18 mouse cellular contexts compared by ENCODE assay signal in genomic region chr6:28813057-28813456, GRCm38 (mm10). TPM values are rescaled to one million over a fixed set of nuclear protein-coding genes. Genes with fewer than 3 reads are reported as not detected.
"Had no signal": no experiment of that assay in that cellular context is flagged by ENCODE, and none has a peak within 500 bp of the region (broad histone marks: within the 10 kb centered on the region; RNA-seq: fewer than 3 reads in every experiment).

No protein-coding gene starts in this region.

- H3K9ac ChIP-seq: kidney, embryonic 15.5 days; limb, embryonic 12.5 days; liver, embryonic 13.5 days; liver, postnatal 0 days; lung, embryonic 15.5 days; midbrain, embryonic 15.5 days; neural tube, embryonic 12.5 days had no signal

- H3K27me3 ChIP-seq: kidney, embryonic 15.5 days; limb, embryonic 12.5 days; liver, embryonic 13.5 days; lung, embryonic 15.5 days; midbrain, embryonic 15.5 days; neural tube, embryonic 12.5 days had no signal

- ATAC-seq: intestine, embryonic 16.5 days; liver, postnatal 0 days; midbrain, embryonic 15.5 days had no signal

- H3K4me3 ChIP-seq: kidney, embryonic 15.5 days; limb, embryonic 12.5 days; liver, embryonic 13.5 days; lung, embryonic 15.5 days; midbrain, embryonic 15.5 days; neural tube, embryonic 12.5 days had no signal

- H3K4me2 ChIP-seq: kidney, embryonic 15.5 days; limb, embryonic 12.5 days; liver, embryonic 13.5 days; lung, embryonic 15.5 days; midbrain, embryonic 15.5 days; neural tube, embryonic 12.5 days had no signal

- H3K27ac ChIP-seq: kidney, embryonic 15.5 days; limb, embryonic 12.5 days; liver, embryonic 13.5 days; lung, embryonic 15.5 days; macrophage; midbrain, embryonic 15.5 days; neural tube, embryonic 12.5 days had no signal

- H3K4me1 ChIP-seq: limb, embryonic 12.5 days; lung, embryonic 15.5 days had no signal

- H3K9me3 ChIP-seq: kidney, embryonic 15.5 days; limb, embryonic 12.5 days; liver, embryonic 13.5 days; lung, embryonic 15.5 days; midbrain, embryonic 15.5 days; neural tube, embryonic 12.5 days had no signal

- H3K36me3 ChIP-seq: kidney, embryonic 15.5 days; liver, embryonic 13.5 days; lung, embryonic 15.5 days had no signal

- DNase-seq: kidney, adult 2 months; kidney, postnatal 25 days; liver; liver, embryonic 13.5 days; liver, postnatal 0 days; lung, postnatal 14 days; retina, postnatal 1 day; right cerebral cortex, postnatal 14 days; thymus, postnatal 4 days had no signal

RNA-seq across cellular contexts. Expression of gene Lrrc4, which starts 18.5 kb away (rescaled TPM):
- total RNA-seq: monocyte, adult 5-6 weeks; neutrophil, adult 5-6 weeks had no signal
